Mouse (Mus musculus) liver, adult 2 months (tissue): ENCODE data around the gene Dync1li1. TPM values are rescaled to one million over a fixed set of nuclear protein-coding genes. Genes with fewer than 3 reads are reported as not detected.

ENCODE experiments used
- DNase-seq: peaks from one replicate; pipeline ENCODE4 v3.0.0-alpha.2; 2011; ENCODE audit warnings: low read depth, low spot score; ENCODE audit errors: extremely low read depth
- H3K27ac ChIP-seq: fragments of 200-500 bp; replicated peaks from 2 replicates; pipeline ENCODE4 v1.5.1; 2012; ENCODE audit warnings: low read depth, mild to moderate bottlenecking, control low read depth, inconsistent platforms, low read length; ENCODE audit not compliant: insufficient read depth
- H3K27me3 ChIP-seq: fragments of 200-500 bp; 2 replicates; pipeline ENCODE4 v1.6.1; 2012; ENCODE audit warnings: mild to moderate bottlenecking, moderate library complexity, low read length, inconsistent platforms; ENCODE audit not compliant: control insufficient read depth, insufficient read depth
- H3K36me3 ChIP-seq: fragments of 200-500 bp; 2 replicates; pipeline ENCODE4 v1.6.1; 2012; ENCODE audit warnings: low read length, inconsistent platforms; ENCODE audit not compliant: control insufficient read depth, insufficient read depth
- H3K4me1 ChIP-seq: fragments of 200-500 bp; 2 replicates; pipeline ENCODE4 v1.6.1; 2011; ENCODE audit warnings: low read length; ENCODE audit not compliant: control insufficient read depth, insufficient read depth
- H3K4me3 ChIP-seq: fragments of 200-500 bp; 2 replicates; pipeline ENCODE4 v1.5.1; 2011; ENCODE audit warnings: low read depth, mild to moderate bottlenecking, control low read depth, low read length, moderate library complexity; ENCODE audit not compliant: insufficient read depth
- H3K79me2 ChIP-seq: fragments of 200-500 bp; 2 replicates; pipeline ENCODE4 v1.6.1; 2012; ENCODE audit warnings: inconsistent platforms, mild to moderate bottlenecking, low read length, moderate library complexity; ENCODE audit not compliant: control insufficient read depth, insufficient read depth
- H3K9ac ChIP-seq: fragments of 200-500 bp; 2 replicates; pipeline ENCODE4 v1.6.1; 2012; ENCODE audit warnings: low read depth, mild to moderate bottlenecking, control low read depth, inconsistent platforms, low read length
- CTCF ChIP-seq: fragments of 200-500 bp; IDR thresholded peaks from 2 replicates; pipeline ENCODE4 v1.5.1; 2011; ENCODE audit warnings: low read depth, low read length, control low read depth
- POLR2A ChIP-seq: fragments of 200-500 bp; IDR thresholded peaks from 2 replicates; pipeline ENCODE4 v1.6.1; 2011; ENCODE audit warnings: low read length, control low read depth; ENCODE audit not compliant: insufficient read depth; ENCODE audit errors: extremely low read depth
- WGBS: fragments of 180-500 bp; shearing (Covaris S2); methylation state at CpG from one replicate; pipeline ENCODE4 v1.1.7; 2018; 5-methylcytosine and 5-hydroxymethylcytosine counted together
- polyA plus RNA-seq: library from polyadenylated mRNA; depleted of rRNA; stranded (reverse); fragments of >200 nt; gene quantifications from 2 replicates; pipeline ENCODE4 v1.2.3, GENCODE M21; 2012; rRNA removed
- total RNA-seq: library from RNA; depleted of rRNA; stranded (reverse); fragments of >200 nt; gene quantifications from 2 replicates; pipeline ENCODE4 v1.2.3, GENCODE M21; 2014; rRNA removed

Dync1li1 gene
- total and polyA plus RNA-seq, 2 experiments: 4.5 to 16.1 TPM

DNA sequence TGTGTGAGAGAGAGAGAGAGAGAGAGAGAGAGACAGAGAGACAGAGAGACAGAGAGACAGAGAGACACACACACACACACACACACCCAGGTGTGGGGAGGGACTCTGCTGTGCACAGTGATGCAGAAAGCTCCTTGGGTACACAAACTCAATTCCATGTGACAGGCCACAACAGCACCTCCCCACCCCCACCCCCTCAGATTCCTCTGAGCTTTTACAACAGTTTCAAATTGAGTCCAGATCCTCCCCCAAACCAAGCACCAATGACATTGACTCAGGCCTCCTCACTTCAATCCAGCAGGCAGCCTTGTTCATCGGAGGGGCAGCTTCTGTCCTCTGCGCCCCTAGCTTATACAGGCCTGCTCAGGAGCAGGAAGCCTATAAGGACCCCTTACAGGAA lies 78.9 kb downstream of the Dync1li1 start:
- no peaks in the 10 kb centered on the region for H3K4me1 ChIP-seq
- no peak for DNase-seq
- TF ChIP-seq CTCF (no peak), POLR2A (no peak)
- H3K4me3 ChIP-seq: no peak overlapping the region
- no peak overlapping the region for H3K27ac ChIP-seq
- no peak overlapping the region for H3K9ac ChIP-seq
- 90% methylated on average over 2 of the region's 2 CpGs for WGBS
- H3K79me2 ChIP-seq: no peaks in the 10 kb centered on the region
- H3K27me3 ChIP-seq: no peaks in the 10 kb centered on the region
- no peaks in the 10 kb centered on the region for H3K36me3 ChIP-seq

DNA sequence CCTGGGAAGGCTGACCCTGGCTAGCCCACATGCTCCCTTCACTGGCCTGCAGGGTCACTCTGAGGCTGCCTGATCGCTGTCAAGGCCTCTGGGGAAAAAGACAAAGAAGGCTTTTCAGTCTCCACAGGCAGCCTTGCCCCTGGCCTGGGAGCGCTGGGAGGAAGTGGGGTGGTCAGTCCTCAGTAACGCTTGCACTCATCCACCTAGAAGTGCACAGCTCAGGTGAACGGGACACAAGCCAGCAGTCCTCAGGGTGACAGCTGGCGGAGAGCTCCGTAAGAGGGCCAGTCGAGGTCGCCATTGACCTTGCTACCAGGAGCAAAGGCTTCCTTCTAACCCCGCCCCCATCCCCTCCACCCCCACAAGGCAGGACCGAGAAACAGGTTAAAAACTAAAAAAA lies 79.5 kb downstream of the Dync1li1 start:
- Histone ChIP-seq H3K4me3 (no peak overlapping the region), H3K27me3 (no peaks in the 10 kb centered on the region), H3K36me3 (no peaks in the 10 kb centered on the region), H3K9ac (no peak overlapping the region), H3K27ac (no peak overlapping the region), H3K79me2 (no peaks in the 10 kb centered on the region), H3K4me1 (no peaks in the 10 kb centered on the region)
- 77% methylated on average over 10 of the region's 10 CpGs for WGBS
- TF ChIP-seq CTCF (no peak), POLR2A (no peak)
- DNase-seq: no peak

DNA sequence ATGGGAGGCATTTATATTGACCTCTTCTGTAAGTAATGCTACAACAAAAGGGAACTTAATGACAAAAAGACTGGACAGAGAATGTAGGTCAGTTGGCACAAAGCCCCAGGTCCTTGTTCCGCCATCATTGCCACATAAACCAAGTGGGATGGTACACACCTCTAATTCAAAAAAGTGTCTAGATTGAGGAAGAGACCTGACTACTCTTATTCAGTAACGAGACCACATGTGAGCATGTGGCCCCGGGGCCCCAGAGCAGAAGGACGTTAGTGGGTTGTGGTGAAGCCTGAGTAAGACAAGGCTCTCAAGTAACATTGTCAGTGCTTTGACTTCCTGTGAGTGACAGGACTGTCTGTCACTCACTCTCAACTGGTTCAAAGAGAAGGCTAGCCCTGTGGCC lies 81.6 kb downstream of the Dync1li1 start:
- no peak for TF ChIP-seq POLR2A
- TF ChIP-seq CTCF: no peak
- H3K27me3 ChIP-seq: no peaks in the 10 kb centered on the region
- 79% methylated on average over 4 of the region's 4 CpGs for WGBS
- no peaks in the 10 kb centered on the region for H3K4me1 ChIP-seq
- H3K4me3 ChIP-seq: no peak overlapping the region
- DNase-seq: no peak
- no peaks in the 10 kb centered on the region for H3K36me3 ChIP-seq
- no peak overlapping the region for H3K27ac ChIP-seq
- H3K9ac ChIP-seq: no peak overlapping the region
- H3K79me2 ChIP-seq: no peaks in the 10 kb centered on the region

DNA sequence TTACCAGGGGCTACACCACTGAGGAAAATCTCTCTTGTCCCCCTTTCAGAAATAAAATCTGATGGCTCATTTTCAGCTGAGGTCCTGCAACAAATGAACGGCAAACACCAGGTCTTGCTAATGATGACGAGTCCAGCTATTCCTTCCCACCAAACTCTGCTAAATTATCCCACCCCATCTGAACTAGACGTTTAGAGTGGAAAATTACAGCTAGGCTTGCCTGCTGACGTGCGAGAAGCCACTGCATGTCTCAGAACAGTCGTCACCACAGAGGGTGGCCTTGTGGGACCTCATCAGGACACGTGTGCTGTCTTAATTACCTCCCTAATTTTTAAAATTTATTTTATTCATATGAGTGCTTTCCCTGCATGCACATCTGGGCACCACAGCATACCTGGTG lies 83.0 kb downstream of the Dync1li1 start:
- Histone ChIP-seq H3K27ac (no peak overlapping the region), H3K9ac (no peak overlapping the region), H3K4me3 (no peak overlapping the region), H3K36me3 (no peaks in the 10 kb centered on the region), H3K4me1 (no peaks in the 10 kb centered on the region), H3K79me2 (no peaks in the 10 kb centered on the region), H3K27me3 (no peaks in the 10 kb centered on the region)
- no peak for DNase-seq
- 93% methylated on average over 7 of the region's 7 CpGs for WGBS
- TF ChIP-seq CTCF (no peak), POLR2A (no peak)

Other genes starting within 250 kb of the Dync1li1 start
- gene Ccr4, start 183.9 kb upstream of the Dync1li1 start, total RNA-seq: 0.09 and 0.13 TPM in 2 replicates
- gene Ccr4, start 183.9 kb upstream of the Dync1li1 start, polyA plus RNA-seq: 0.29 TPM in 1 of 2 replicates, not detected in the other
- gene C130032M10Rik, start 173.1 kb upstream of the Dync1li1 start, total RNA-seq: not detected in 2 replicates
- gene C130032M10Rik, start 173.1 kb upstream of the Dync1li1 start, polyA plus RNA-seq: not detected in 2 replicates
- under 0.01 TPM in 1 of 2 replicates, not detected in the other for gene Trim71, start 124.4 kb upstream of the Dync1li1 start, total RNA-seq
- 0.02 TPM in 1 of 2 replicates, not detected in the other for gene Trim71, start 124.4 kb upstream of the Dync1li1 start, polyA plus RNA-seq
- 15.2 and 15.4 TPM in 2 replicates for gene Cnot10, start 48.6 kb upstream of the Dync1li1 start, total RNA-seq
- gene Cnot10, start 48.6 kb upstream of the Dync1li1 start, polyA plus RNA-seq: 9.4 and 10.7 TPM in 2 replicates
- 56.0 and 58.8 TPM in 2 replicates for gene Cmtm6, start 42.3 kb downstream of the Dync1li1 start, total RNA-seq
- 54.7 and 69.0 TPM in 2 replicates for gene Cmtm6, start 42.3 kb downstream of the Dync1li1 start, polyA plus RNA-seq
- 5.3 and 6.2 TPM in 2 replicates for gene Cmtm7, start 93.1 kb downstream of the Dync1li1 start, total RNA-seq
- gene Cmtm7, start 93.1 kb downstream of the Dync1li1 start, polyA plus RNA-seq: 10.5 and 17.3 TPM in 2 replicates
- gene Cmtm8, start 155.4 kb downstream of the Dync1li1 start, total RNA-seq: 77.3 and 102 TPM in 2 replicates
- gene Cmtm8, start 155.4 kb downstream of the Dync1li1 start, polyA plus RNA-seq: 180 and 217 TPM in 2 replicates
- 21.3 and 22.4 TPM in 2 replicates for gene Gpd1l, start 245.2 kb downstream of the Dync1li1 start, total RNA-seq
- gene Gpd1l, start 245.2 kb downstream of the Dync1li1 start, polyA plus RNA-seq: 12.6 and 14.7 TPM in 2 replicates